Mouse (Mus musculus) limb, embryonic 12.5 days (tissue): ENCODE data around the gene Cttn. TPM values are rescaled to one million over a fixed set of nuclear protein-coding genes. Genes with fewer than 3 reads are reported as not detected.

Experiments used
- ATAC-seq: fragments of 200-750 bp; cut with Nextera tagmentation; 2 replicates; pipeline ENCODE4 v1.8.0; 2017; ENCODE audit warnings: low read depth, moderate TSS enrichment; ENCODE audit not compliant: insufficient number of reproducible peaks, insufficient read depth, low FRiP score, low TSS enrichment
- H3K27ac ChIP-seq: fragments of 300-500 bp; sonication (generic); 2 replicates; pipeline ENCODE4 v1.5.1; 2016; ENCODE audit warnings: mild to moderate bottlenecking, moderate library complexity
- H3K27me3 ChIP-seq: fragments of 300-500 bp; sonication (generic); 2 replicates; pipeline ENCODE4 v1.6.1; 2016; ENCODE audit warnings: mild to moderate bottlenecking, moderate library complexity
- H3K36me3 ChIP-seq: fragments of 300-500 bp; sonication (generic); 2 replicates; pipeline ENCODE4 v1.6.1; 2016; ENCODE audit warnings: mild to moderate bottlenecking, moderate library complexity
- H3K4me1 ChIP-seq: fragments of 300-500 bp; sonication (generic); replicated peaks from 2 replicates; pipeline ENCODE4 v1.6.1; 2016
- H3K4me2 ChIP-seq: fragments of 300-500 bp; sonication (generic); 2 replicates; pipeline ENCODE4 v1.6.1; 2016; ENCODE audit warnings: mild to moderate bottlenecking, moderate library complexity
- H3K4me3 ChIP-seq: fragments of 300-500 bp; sonication (generic); replicated peaks from 2 replicates; pipeline ENCODE4 v1.5.1; 2016; ENCODE audit warnings: mild to moderate bottlenecking
- H3K9ac ChIP-seq: fragments of 300-500 bp; sonication (generic); replicated peaks from 2 replicates; pipeline ENCODE4 v1.6.1; 2016; ENCODE audit warnings: mild to moderate bottlenecking, moderate library complexity
- H3K9me3 ChIP-seq: fragments of 300-500 bp; sonication (generic); 2 replicates; pipeline ENCODE4 v1.6.1; 2016; ENCODE audit warnings: mild to moderate bottlenecking, moderate library complexity
- WGBS: fragments of 180-500 bp; shearing (Covaris S2); methylation state at CpG from one replicate; pipeline ENCODE4 v1.1.7; 2016; 5-methylcytosine and 5-hydroxymethylcytosine counted together
- polyA plus RNA-seq: library from polyadenylated mRNA; unstranded; fragments of >200 nt; fragmentation: Nextera tagmentation; extraction: Ambion mirVana; gene quantifications from 2 replicates; pipeline ENCODE4 v1.2.1, GENCODE M21; 2016

Cttn gene
- 179 and 193 TPM in 2 replicates for polyA plus RNA-seq

DNA sequence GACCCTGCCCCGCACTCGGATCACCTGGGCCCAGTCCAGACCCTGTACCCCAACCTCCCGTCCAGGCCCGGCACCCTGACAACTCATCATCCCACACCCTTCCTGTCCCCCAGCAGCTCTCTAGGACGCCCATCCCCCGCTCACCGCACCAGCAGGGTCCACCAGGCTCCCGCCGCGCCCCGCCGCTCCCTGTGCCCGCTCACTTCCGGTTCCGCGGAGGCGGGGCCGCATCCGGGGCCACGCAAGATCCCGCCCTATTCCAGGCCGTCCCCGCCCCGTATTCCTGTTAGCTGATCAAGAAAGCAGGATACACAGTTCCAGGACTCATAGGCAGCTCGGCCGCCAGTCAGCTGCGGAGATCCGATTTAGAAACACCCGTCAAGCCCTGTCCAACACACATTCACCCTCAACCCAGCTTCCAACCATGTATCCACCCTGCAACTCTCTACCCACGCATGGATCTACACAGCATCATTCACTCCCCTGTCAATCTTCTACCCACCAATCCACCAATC lies at the start of gene Cttn:
Cttn (minus strand) TSS at position 465 of the 515 bp plus-strand sequence.
- H3K9me3 ChIP-seq, result no peaks in the 10 kb centered on the region
- H3K36me3 ChIP-seq, result peaks cover 12% of the 10 kb centered on the region
- peak; percentile 91 for ATAC-seq
- H3K4me2 ChIP-seq, result peak within 1 kb of the TSS; percentile 83
- H3K9ac ChIP-seq, result peak within 1 kb of the TSS; percentile 95
- H3K4me1 ChIP-seq, result peaks cover 15% of the 10 kb centered on the region
- H3K27me3 ChIP-seq, result no peaks in the 10 kb centered on the region
- 2% methylated on average over 30 of the region's 30 CpGs for WGBS
- peak within 1 kb of the TSS; percentile 87 for H3K4me3 ChIP-seq
- H3K27ac ChIP-seq, result peak within 1 kb of the TSS; percentile 74

GRCm38 (mm10) chr7:144519852-144520251 lies 49.0 kb upstream of the Cttn start:
- H3K36me3 ChIP-seq, result peaks cover 59% of the 10 kb centered on the region
- 92% methylated on average over 5 of the region's 5 CpGs for WGBS
- H3K27ac ChIP-seq, result no peak overlapping the region
- no peak overlapping the region for H3K4me3 ChIP-seq
- H3K4me2 ChIP-seq, result no peak overlapping the region
- no peaks in the 10 kb centered on the region for H3K9me3 ChIP-seq
- no peaks in the 10 kb centered on the region for H3K27me3 ChIP-seq
- no peak for ATAC-seq
- H3K9ac ChIP-seq, result no peak overlapping the region
- no peaks in the 10 kb centered on the region for H3K4me1 ChIP-seq

DNA sequence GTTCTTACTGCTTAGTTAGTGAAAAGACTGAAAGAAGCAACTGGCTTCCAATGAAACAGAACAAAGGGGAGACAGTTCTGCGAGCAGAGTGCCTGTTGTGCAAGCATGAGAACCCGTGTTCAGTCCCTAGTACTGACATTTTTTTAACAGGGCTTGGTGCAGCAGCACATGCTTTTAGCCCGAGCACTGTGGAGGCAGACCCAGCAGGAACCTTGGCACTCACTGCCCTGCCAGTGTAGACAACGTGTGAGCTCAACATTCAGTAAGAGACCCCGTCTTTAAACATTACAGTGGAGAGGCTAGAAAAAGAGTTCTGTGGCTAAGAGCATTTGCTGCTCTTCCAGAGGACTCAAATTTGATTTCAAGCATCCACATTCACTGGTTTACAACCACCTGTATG lies 45.9 kb upstream of the Cttn start:
- Histone ChIP-seq H3K4me1 (no peaks in the 10 kb centered on the region), H3K27me3 (no peaks in the 10 kb centered on the region), H3K4me3 (no peak overlapping the region), H3K9ac (no peak overlapping the region), H3K4me2 (no peak overlapping the region), H3K9me3 (no peaks in the 10 kb centered on the region), H3K36me3 (peaks cover 86% of the 10 kb centered on the region), H3K27ac (no peak overlapping the region)
- 91% methylated on average over 5 of the region's 5 CpGs for WGBS
- no peak for ATAC-seq

GRCm38 (mm10) chr7:144509090-144509489 lies 38.3 kb upstream of the Cttn start:
- Histone ChIP-seq H3K27me3 (no peaks in the 10 kb centered on the region), H3K4me1 (no peaks in the 10 kb centered on the region), H3K36me3 (peaks cover 95% of the 10 kb centered on the region), H3K27ac (no peak overlapping the region), H3K9ac (no peak overlapping the region), H3K4me2 (no peak overlapping the region), H3K4me3 (no peak overlapping the region), H3K9me3 (no peaks in the 10 kb centered on the region)
- WGBS, result 95% methylated on average over 4 of the region's 4 CpGs
- ATAC-seq, result no peak

DNA sequence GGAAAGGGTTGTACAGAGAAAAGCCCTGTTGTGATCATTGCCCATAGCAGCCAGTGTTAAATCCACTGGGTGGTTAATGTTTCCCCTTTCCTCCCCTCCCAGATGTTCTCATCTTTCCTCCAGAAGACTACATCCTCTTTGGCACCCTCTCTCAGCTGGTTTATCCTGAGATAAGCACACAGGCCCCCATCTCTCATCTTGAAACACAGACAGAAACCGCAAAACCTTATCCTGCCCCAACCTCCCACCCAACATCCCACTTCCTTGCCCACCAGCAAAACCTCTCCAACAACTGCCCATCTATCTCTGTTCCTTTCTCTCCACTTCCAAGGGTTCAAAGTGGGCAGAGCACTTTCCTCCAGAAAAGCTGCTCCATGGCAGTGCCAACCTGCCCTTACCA lies 36.0 kb upstream of the Cttn start:
- Histone ChIP-seq H3K36me3 (peaks cover 99% of the 10 kb centered on the region), H3K4me1 (no peaks in the 10 kb centered on the region), H3K27ac (no peak overlapping the region), H3K4me3 (no peak overlapping the region), H3K9me3 (no peaks in the 10 kb centered on the region), H3K9ac (no peak overlapping the region), H3K4me2 (no peak overlapping the region), H3K27me3 (no peaks in the 10 kb centered on the region)
- ATAC-seq, result no peak
- WGBS, result 100% methylated on average over 1 of the region's 1 CpGs

- ATAC-seq, result no peak
- H3K9me3 ChIP-seq, result no peaks in the 10 kb centered on the region
- peaks cover 99% of the 10 kb centered on the region for H3K36me3 ChIP-seq
- 90% methylated on average over 4 of the region's 4 CpGs for WGBS
- H3K4me1 ChIP-seq, result no peaks in the 10 kb centered on the region
- no peak overlapping the region for H3K9ac ChIP-seq
- no peak overlapping the region for H3K27ac ChIP-seq
- no peak overlapping the region for H3K4me2 ChIP-seq
- no peak overlapping the region for H3K4me3 ChIP-seq
- H3K27me3 ChIP-seq, result no peaks in the 10 kb centered on the region
These were observed 33.1 kb upstream of the Cttn start for GRCm38 (mm10) chr7:144503959-144504358.

GRCm38 (mm10) chr7:144492931-144493330 lies 22.1 kb upstream of the Cttn start:
- Histone ChIP-seq H3K36me3 (peaks cover 97% of the 10 kb centered on the region), H3K4me2 (no peak overlapping the region), H3K4me3 (no peak overlapping the region), H3K9ac (no peak overlapping the region), H3K9me3 (no peaks in the 10 kb centered on the region), H3K27me3 (no peaks in the 10 kb centered on the region), H3K27ac (no peak overlapping the region), H3K4me1 (no peaks in the 10 kb centered on the region)
- no peak for ATAC-seq
- 81% methylated on average over 1 of the region's 1 CpGs for WGBS

- no peaks in the 10 kb centered on the region for H3K9me3 ChIP-seq
- 91% methylated on average over 8 of the region's 8 CpGs for WGBS
- H3K4me2 ChIP-seq, result no peak overlapping the region
- H3K4me3 ChIP-seq, result no peak overlapping the region
- no peaks in the 10 kb centered on the region for H3K4me1 ChIP-seq
- peaks cover 94% of the 10 kb centered on the region for H3K36me3 ChIP-seq
- no peak overlapping the region for H3K27ac ChIP-seq
- H3K27me3 ChIP-seq, result no peaks in the 10 kb centered on the region
- H3K9ac ChIP-seq, result no peak overlapping the region
- no peak for ATAC-seq
These were observed 19.5 kb upstream of the Cttn start for GRCm38 (mm10) chr7:144490201-144490873.

- H3K9me3 ChIP-seq, result no peaks in the 10 kb centered on the region
These were observed 18.4 kb upstream of the Cttn start for GRCm38 (mm10) chr7:144489067-144489774.

DNA sequence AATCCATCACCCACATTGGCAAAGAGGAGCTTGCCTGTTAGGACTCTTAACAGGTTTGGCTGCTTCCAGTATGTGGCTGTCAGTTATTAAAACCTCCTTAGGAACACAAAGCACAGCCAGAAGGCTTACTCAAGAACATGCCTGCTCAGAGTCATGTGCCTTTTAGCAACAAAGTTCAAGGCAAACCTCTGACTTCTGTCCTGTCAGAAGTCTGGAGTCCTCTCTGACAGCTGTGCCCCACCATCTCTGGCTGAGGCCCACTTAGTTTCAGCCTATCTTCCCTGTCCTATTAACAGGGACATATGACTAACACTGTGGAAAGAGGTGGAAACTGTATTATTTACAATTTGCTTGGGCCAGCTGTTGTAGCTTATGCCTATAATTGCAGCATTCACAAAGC lies 9.5 kb upstream of the Cttn start:
- Histone ChIP-seq H3K4me2 (no peak overlapping the region), H3K27me3 (no peaks in the 10 kb centered on the region), H3K9me3 (no peaks in the 10 kb centered on the region), H3K27ac (no peak overlapping the region), H3K36me3 (peaks cover 91% of the 10 kb centered on the region), H3K4me1 (no peaks in the 10 kb centered on the region), H3K9ac (no peak overlapping the region), H3K4me3 (no peak overlapping the region)
- ATAC-seq, result no peak

More at GRCm38 (mm10) chr7:144489067-144489774, 18.4 kb upstream of the Cttn start:
- H3K4me2 ChIP-seq, result no peak overlapping the region
- H3K27ac ChIP-seq, result no peak overlapping the region
- no peak overlapping the region for H3K9ac ChIP-seq
- peaks cover 94% of the 10 kb centered on the region for H3K36me3 ChIP-seq
- no peak for ATAC-seq
- H3K27me3 ChIP-seq, result no peaks in the 10 kb centered on the region
- H3K4me1 ChIP-seq, result no peaks in the 10 kb centered on the region
- no peak overlapping the region for H3K4me3 ChIP-seq
- WGBS, result 88% methylated on average over 6 of the region's 6 CpGs

GRCm38 (mm10) chr7:144479569-144479968 lies 8.8 kb upstream of the Cttn start:
- WGBS, result 95% methylated on average over 1 of the region's 1 CpGs
- H3K36me3 ChIP-seq, result peaks cover 84% of the 10 kb centered on the region
- no peaks in the 10 kb centered on the region for H3K27me3 ChIP-seq

More at GRCm38 (mm10) chr7:144479569-144479968, 8.8 kb upstream of the Cttn start:
- H3K27ac ChIP-seq, result no peak overlapping the region
- no peak overlapping the region for H3K4me2 ChIP-seq
- no peak for ATAC-seq
- 0 out of 2 replicates have a peak overlapping the region, but pooled peaks have one; percentile 12 for H3K9ac ChIP-seq
- H3K9me3 ChIP-seq, result no peaks in the 10 kb centered on the region
- H3K4me3 ChIP-seq, result no peak overlapping the region
- no peaks in the 10 kb centered on the region for H3K4me1 ChIP-seq
